Mouse (Mus musculus) kidney, postnatal 0 days (tissue): ENCODE results near the gene Ltf. TPM values are rescaled to one million over a fixed set of nuclear protein-coding genes. Genes with fewer than 3 reads are reported as not detected.

ENCODE experiments used
- ATAC-seq: fragments of 200-750 bp; cut with Nextera tagmentation; replicated peaks from 2 replicates; pipeline ENCODE4 v1.8.0; 2017; ENCODE audit warnings: low read depth, moderate number of reproducible peaks, moderate TSS enrichment, moderate library complexity; ENCODE audit not compliant: low FRiP score
- DNase-seq: peaks from one replicate; pipeline ENCODE4 v3.0.0-alpha.2; 2016; ENCODE audit warnings: low spot score
- H3K27ac ChIP-seq: fragments of 300-500 bp; sonication (generic); 2 replicates; pipeline ENCODE4 v1.5.1; 2014; ENCODE audit warnings: mild to moderate bottlenecking
- H3K27me3 ChIP-seq: fragments of 300-500 bp; sonication (generic); 2 replicates; pipeline ENCODE4 v1.6.1; 2014; ENCODE audit warnings: low read length, mixed read lengths; ENCODE audit not compliant: insufficient read depth
- H3K36me3 ChIP-seq: fragments of 300-500 bp; sonication (generic); 2 replicates; pipeline ENCODE4 v1.6.1; 2014; ENCODE audit warnings: low read length, mixed read lengths; ENCODE audit not compliant: insufficient read depth
- H3K4me1 ChIP-seq: fragments of 300-500 bp; sonication (generic); replicated peaks from 2 replicates; pipeline ENCODE4 v1.6.1; 2014; ENCODE audit warnings: antibody characterized with exemption, low read length, mixed read lengths; ENCODE audit not compliant: insufficient read depth
- H3K4me2 ChIP-seq: fragments of 300-500 bp; sonication (generic); 2 replicates; pipeline ENCODE4 v1.6.1; 2014; ENCODE audit warnings: mild to moderate bottlenecking, low read length, moderate library complexity, mixed read lengths
- H3K4me3 ChIP-seq: fragments of 300-500 bp; sonication (generic); replicated peaks from 2 replicates; pipeline ENCODE4 v1.5.1; 2014; ENCODE audit warnings: low read depth, low read length
- H3K9ac ChIP-seq: fragments of 300-500 bp; sonication (generic); 2 replicates; pipeline ENCODE4 v1.6.1; 2014; ENCODE audit warnings: low read depth, low read length
- H3K9me3 ChIP-seq: fragments of 300-500 bp; sonication (generic); replicated peaks from 2 replicates; pipeline ENCODE4 v1.6.1; 2016; ENCODE audit warnings: low read length, inconsistent platforms, mixed read lengths
- CTCF ChIP-seq: IDR thresholded peaks from 2 replicates; pipeline ENCODE4 v1.5.1; 2016; ENCODE audit warnings: antibody characterized with exemption, low read depth, mild to moderate bottlenecking, moderate library complexity
- WGBS: fragments of 180-500 bp; shearing (Covaris S2); extraction: QIAGEN DNeasy Blood & Tissue Kit; methylation state at CpG from one replicate; pipeline ENCODE4 v1.1.7; 2014; 5-methylcytosine and 5-hydroxymethylcytosine counted together
- polyA plus RNA-seq: library from polyadenylated mRNA; unstranded; fragments of >200 nt; fragmentation: Nextera tagmentation; extraction: Ambion mirVana; gene quantifications from 2 replicates; pipeline ENCODE4 v1.2.1, GENCODE M21; 2015

Gene Ltf
- 2.2 and 2.5 TPM in 2 replicates for polyA plus RNA-seq

- H3K27ac ChIP-seq, result no peak within 1 kb of the TSS
- 82% methylated on average over 5 of the region's 5 CpGs for WGBS
- no peak for DNase-seq
- no peak within 1 kb of the TSS for H3K9ac ChIP-seq
- H3K4me2 ChIP-seq, result no peak within 1 kb of the TSS
- no peaks in the 10 kb centered on the region for H3K9me3 ChIP-seq
- ATAC-seq, result no peak
- TF ChIP-seq CTCF, result no peak
- no peaks in the 10 kb centered on the region for H3K4me1 ChIP-seq
- no peak within 1 kb of the TSS for H3K4me3 ChIP-seq
- no peaks in the 10 kb centered on the region for H3K27me3 ChIP-seq
- H3K36me3 ChIP-seq, result no peaks in the 10 kb centered on the region
Measured at GRCm38 (mm10) chr9:111019022-111019421, at the start of gene Ltf. Ltf (plus strand) TSS chr9:111019271.

- H3K9me3 ChIP-seq, result no peaks in the 10 kb centered on the region
- H3K4me2 ChIP-seq, result no peak overlapping the region
- no peaks in the 10 kb centered on the region for H3K27me3 ChIP-seq
- no peak for ATAC-seq
- no peaks in the 10 kb centered on the region for H3K4me1 ChIP-seq
- H3K9ac ChIP-seq, result no peak overlapping the region
- H3K27ac ChIP-seq, result no peak overlapping the region
- TF ChIP-seq CTCF, result no peak
- no peak overlapping the region for H3K4me3 ChIP-seq
- DNase-seq, result no peak
- no peaks in the 10 kb centered on the region for H3K36me3 ChIP-seq
- 94% methylated on average over 11 of the region's 11 CpGs for WGBS
Measured at GRCm38 (mm10) chr9:110979411-110979810, 39.7 kb upstream of the Ltf start.

GRCm38 (mm10) chr9:110982351-110982750 lies 36.7 kb upstream of the Ltf start:
- DNase-seq, result no peak
- WGBS, result 68% methylated on average over 4 of the region's 4 CpGs
- Histone ChIP-seq H3K27me3 (no peaks in the 10 kb centered on the region), H3K4me2 (no peak overlapping the region), H3K4me1 (no peaks in the 10 kb centered on the region), H3K36me3 (no peaks in the 10 kb centered on the region), H3K9me3 (no peaks in the 10 kb centered on the region), H3K4me3 (no peak overlapping the region), H3K27ac (no peak overlapping the region), H3K9ac (no peak overlapping the region)
- TF ChIP-seq CTCF, result no peak
- no peak for ATAC-seq

GRCm38 (mm10) chr9:110984096-110984495 lies 35.0 kb upstream of the Ltf start:
- Histone ChIP-seq H3K9ac (no peak overlapping the region), H3K9me3 (no peaks in the 10 kb centered on the region), H3K27ac (no peak overlapping the region), H3K27me3 (no peaks in the 10 kb centered on the region), H3K36me3 (no peaks in the 10 kb centered on the region), H3K4me1 (no peaks in the 10 kb centered on the region), H3K4me2 (no peak overlapping the region), H3K4me3 (no peak overlapping the region)
- 92% methylated on average over 9 of the region's 9 CpGs for WGBS
- no peak for TF ChIP-seq CTCF
- DNase-seq, result no peak
- no peak for ATAC-seq

GRCm38 (mm10) chr9:110985541-110985940 lies 33.5 kb upstream of the Ltf start:
- no peak overlapping the region for H3K4me3 ChIP-seq
- TF ChIP-seq CTCF, result no peak
- H3K4me1 ChIP-seq, result no peaks in the 10 kb centered on the region
- 92% methylated on average over 5 of the region's 5 CpGs for WGBS
- ATAC-seq (no peak), DNase-seq (no peak)
- H3K9ac ChIP-seq, result no peak overlapping the region
- H3K4me2 ChIP-seq, result no peak overlapping the region
- no peak overlapping the region for H3K27ac ChIP-seq
- H3K27me3 ChIP-seq, result no peaks in the 10 kb centered on the region
- no peaks in the 10 kb centered on the region for H3K9me3 ChIP-seq
- no peaks in the 10 kb centered on the region for H3K36me3 ChIP-seq

- DNase-seq (no peak), ATAC-seq (no peak)
- no peaks in the 10 kb centered on the region for H3K4me1 ChIP-seq
- 86% methylated on average over 8 of the region's 8 CpGs for WGBS
- no peaks in the 10 kb centered on the region for H3K9me3 ChIP-seq
- H3K27me3 ChIP-seq, result no peaks in the 10 kb centered on the region
- no peak overlapping the region for H3K27ac ChIP-seq
- no peak overlapping the region for H3K9ac ChIP-seq
- TF ChIP-seq CTCF, result no peak
- H3K36me3 ChIP-seq, result no peaks in the 10 kb centered on the region
- H3K4me2 ChIP-seq, result no peak overlapping the region
- H3K4me3 ChIP-seq, result no peak overlapping the region
Measured at GRCm38 (mm10) chr9:110985951-110986350, 33.1 kb upstream of the Ltf start.

GRCm38 (mm10) chr9:110987331-110987730 lies 31.7 kb upstream of the Ltf start:
- Histone ChIP-seq H3K27me3 (no peaks in the 10 kb centered on the region), H3K9ac (no peak overlapping the region), H3K4me3 (no peak overlapping the region), H3K27ac (no peak overlapping the region), H3K4me1 (no peaks in the 10 kb centered on the region), H3K9me3 (no peaks in the 10 kb centered on the region), H3K4me2 (no peak overlapping the region), H3K36me3 (no peaks in the 10 kb centered on the region)
- no peak for ATAC-seq
- 82% methylated on average over 4 of the region's 4 CpGs for WGBS
- TF ChIP-seq CTCF, result no peak
- DNase-seq, result no peak
